Mouse (Mus musculus) heart, postnatal 0 days (tissue): ENCODE measurements around the gene Lama5. TPM values are rescaled to one million over a fixed set of nuclear protein-coding genes. Genes with fewer than 3 reads are reported as not detected.

ENCODE experiments used
- ATAC-seq: fragments of 200-750 bp; cut with Nextera tagmentation; 2 replicates; pipeline ENCODE4 v1.8.0; 2017; ENCODE audit warnings: low read depth, moderate number of reproducible peaks, moderate library complexity; ENCODE audit not compliant: insufficient read depth
- DNase-seq: peaks from one replicate; pipeline ENCODE4 v3.0.0-alpha.2; 2016; ENCODE audit warnings: low spot score
- H3K27ac ChIP-seq: fragments of 300-500 bp; sonication (generic); 2 replicates; pipeline ENCODE4 v1.5.1; 2014; ENCODE audit warnings: low read depth, mild to moderate bottlenecking
- H3K27me3 ChIP-seq: fragments of 300-500 bp; sonication (generic); 2 replicates; pipeline ENCODE4 v1.6.1; 2014; ENCODE audit warnings: low read length, mixed read lengths; ENCODE audit not compliant: control insufficient read depth, insufficient read depth
- H3K36me3 ChIP-seq: fragments of 300-500 bp; sonication (generic); replicated peaks from 2 replicates; pipeline ENCODE4 v1.6.1; 2014; ENCODE audit warnings: low read length, mixed read lengths; ENCODE audit not compliant: control insufficient read depth, insufficient read depth
- H3K4me1 ChIP-seq: fragments of 300-500 bp; sonication (generic); 2 replicates; pipeline ENCODE4 v1.6.1; 2014; ENCODE audit warnings: antibody characterized with exemption; ENCODE audit not compliant: control insufficient read depth, insufficient read depth
- H3K4me2 ChIP-seq: fragments of 300-500 bp; sonication (generic); 2 replicates; pipeline ENCODE4 v1.6.1; 2014; ENCODE audit warnings: low read depth, mild to moderate bottlenecking, low read length, moderate library complexity
- H3K4me3 ChIP-seq: fragments of 300-500 bp; sonication (generic); 2 replicates; pipeline ENCODE4 v1.5.1; 2014; ENCODE audit warnings: low read depth, low read length
- H3K9ac ChIP-seq: fragments of 300-500 bp; sonication (generic); replicated peaks from 2 replicates; pipeline ENCODE4 v1.6.1; 2014; ENCODE audit warnings: low read depth, low read length, mixed read lengths
- H3K9me3 ChIP-seq: fragments of 300-500 bp; sonication (generic); replicated peaks from 2 replicates; pipeline ENCODE4 v1.6.1; 2016; ENCODE audit warnings: low read length; ENCODE audit not compliant: control insufficient read depth
- CTCF ChIP-seq: IDR thresholded peaks from 2 replicates; pipeline ENCODE4 v1.5.1; 2016; ENCODE audit warnings: antibody characterized with exemption, control low read depth, low read depth
- EP300 ChIP-seq: IDR thresholded peaks from 2 replicates; pipeline ENCODE4 v1.6.1; 2016; ENCODE audit warnings: antibody characterized with exemption, low read depth
- WGBS: fragments of 180-500 bp; shearing (Covaris S2); extraction: QIAGEN DNeasy Blood & Tissue Kit; methylation state at CpG from one replicate; pipeline ENCODE4 v1.1.7; 2014; 5-methylcytosine and 5-hydroxymethylcytosine counted together
- polyA plus RNA-seq: library from polyadenylated mRNA; unstranded; fragments of >200 nt; fragmentation: Nextera tagmentation; extraction: Ambion mirVana; gene quantifications from 2 replicates; pipeline ENCODE4 v1.2.1, GENCODE M21; 2015
- total RNA-seq: library from RNA; depleted of rRNA; stranded (reverse); fragments of >200 nt; gene quantifications from 2 replicates; pipeline ENCODE4 v1.2.3, GENCODE M21; 2014; ENCODE audit warnings: low replicate concordance

The Lama5 gene
- total and polyA plus RNA-seq, 2 experiments from 2014 or later: 16.9 to 95.7 TPM

DNA sequence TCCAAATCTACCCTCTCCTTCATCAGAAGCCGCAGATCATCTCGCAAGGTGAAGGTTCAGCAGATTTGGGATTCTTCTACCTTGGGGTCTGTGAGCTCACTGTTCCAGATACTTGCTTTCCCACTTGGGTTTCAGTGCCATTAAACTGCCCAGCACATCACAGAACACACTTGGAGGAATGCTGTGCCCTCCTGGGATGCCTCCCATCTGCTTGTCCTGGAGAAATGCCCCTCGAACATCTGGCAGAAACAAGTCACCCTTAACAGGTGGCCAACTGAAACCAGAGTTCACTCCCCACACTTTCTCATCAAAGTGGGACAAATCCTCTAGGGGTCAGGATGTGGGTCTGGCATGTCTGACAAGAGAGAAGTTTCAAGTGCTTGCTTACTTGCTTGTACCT lies 67.0 kb downstream of the Lama5 start:
- H3K4me3 ChIP-seq: no peak overlapping the region
- H3K9ac ChIP-seq: no peak overlapping the region
- no peaks in the 10 kb centered on the region for H3K4me1 ChIP-seq
- H3K27me3 ChIP-seq: no peaks in the 10 kb centered on the region
- H3K9me3 ChIP-seq: no peaks in the 10 kb centered on the region
- WGBS: 88% methylated on average over 3 of the region's 3 CpGs
- no peak overlapping the region for H3K27ac ChIP-seq
- no peak overlapping the region for H3K4me2 ChIP-seq
- ATAC-seq (no peak), DNase-seq (no peak)
- TF ChIP-seq CTCF (no peak), EP300 (no peak)
- peaks cover 75% of the 10 kb centered on the region for H3K36me3 ChIP-seq

DNA sequence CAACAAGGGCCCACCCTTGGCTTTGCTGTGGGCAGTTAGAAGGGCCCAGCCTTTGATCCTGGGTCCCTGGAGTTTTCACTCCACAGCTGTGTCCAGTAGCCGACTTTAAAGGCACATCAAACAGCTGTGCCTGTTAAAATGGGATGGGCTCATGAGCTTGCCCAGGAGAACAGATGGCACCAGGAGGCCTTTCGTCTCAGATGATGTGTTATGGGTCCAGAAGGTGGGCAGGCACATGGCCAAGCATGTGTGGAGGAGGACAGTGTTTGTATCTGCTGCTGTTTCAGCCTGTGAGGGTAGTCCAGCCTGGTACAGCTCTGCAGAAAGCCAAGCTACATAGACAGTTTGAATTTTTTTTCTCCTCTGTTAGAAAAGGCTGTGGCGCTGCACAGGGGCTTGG lies 70.9 kb downstream of the Lama5 start:
- Histone ChIP-seq H3K9me3 (no peaks in the 10 kb centered on the region), H3K9ac (no peak overlapping the region), H3K4me3 (no peak overlapping the region), H3K4me1 (no peaks in the 10 kb centered on the region), H3K27ac (no peak overlapping the region), H3K4me2 (no peak overlapping the region), H3K36me3 (peaks cover 68% of the 10 kb centered on the region), H3K27me3 (no peaks in the 10 kb centered on the region)
- ATAC-seq (no peak), DNase-seq (no peak)
- 79% methylated on average over 3 of the region's 3 CpGs for WGBS
- no peak for TF ChIP-seq EP300
- no peak for TF ChIP-seq CTCF

DNA sequence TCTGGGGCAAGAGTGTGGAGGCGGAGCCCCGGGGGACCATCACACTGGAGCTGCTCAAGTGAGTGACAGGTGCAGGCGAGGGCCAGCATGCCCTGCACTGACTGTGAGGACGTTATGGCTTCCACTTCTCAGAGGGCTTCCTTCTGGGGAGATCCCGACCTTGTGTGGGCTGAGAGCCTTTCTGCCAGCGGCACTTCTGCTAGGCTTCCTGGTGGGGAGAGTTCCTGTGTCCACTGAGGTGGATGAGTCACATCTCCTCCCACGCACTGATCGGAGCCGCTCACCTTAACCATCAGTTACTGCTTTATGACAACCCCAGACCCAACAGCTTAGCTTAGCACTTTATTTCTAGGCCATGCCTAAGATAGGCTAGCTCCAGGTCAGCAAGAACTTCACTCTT lies 77.1 kb downstream of the Lama5 start:
- Histone ChIP-seq H3K27ac (no peak overlapping the region), H3K9me3 (no peaks in the 10 kb centered on the region), H3K27me3 (no peaks in the 10 kb centered on the region), H3K36me3 (peaks cover 73% of the 10 kb centered on the region), H3K4me3 (no peak overlapping the region), H3K4me2 (no peak overlapping the region), H3K4me1 (peaks cover 7% of the 10 kb centered on the region), H3K9ac (no peak overlapping the region)
- no peak for DNase-seq
- ATAC-seq: no peak
- TF ChIP-seq CTCF (no peak), EP300 (no peak)
- 73% methylated on average over 9 of the region's 9 CpGs for WGBS

DNA sequence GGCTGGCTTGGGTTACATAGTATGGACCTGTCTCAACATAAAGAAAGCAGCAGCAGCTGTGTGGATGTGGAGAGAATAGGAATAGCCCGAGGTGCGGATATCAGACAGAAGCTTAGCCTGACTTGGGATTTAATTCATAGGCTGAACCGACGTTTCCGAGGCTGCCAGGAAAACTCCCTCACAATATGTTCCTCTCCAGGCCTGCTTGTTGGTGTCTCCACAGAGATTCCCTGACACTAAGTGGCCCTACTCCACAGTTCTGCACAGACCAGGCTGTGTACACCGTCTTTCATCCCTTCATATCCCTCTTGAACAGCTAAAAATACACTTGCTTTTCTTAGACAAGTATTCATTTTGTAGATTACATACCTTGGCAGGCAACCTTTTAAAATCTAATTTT lies 78.3 kb downstream of the Lama5 start:
- WGBS: 29% methylated on average over 6 of the region's 6 CpGs
- H3K36me3 ChIP-seq: peaks cover 71% of the 10 kb centered on the region
- H3K27ac ChIP-seq: peak overlapping the region; percentile 36
- H3K4me3 ChIP-seq: no peak overlapping the region
- H3K9ac ChIP-seq: no peak overlapping the region
- H3K9me3 ChIP-seq: no peaks in the 10 kb centered on the region
- H3K4me1 ChIP-seq: peaks cover 7% of the 10 kb centered on the region
- ATAC-seq: peak; percentile 54; the same call in 1 of the 2 replicates
- no peak for TF ChIP-seq CTCF
- TF ChIP-seq EP300: no peak
- H3K4me2 ChIP-seq: no peak overlapping the region
- no peaks in the 10 kb centered on the region for H3K27me3 ChIP-seq
- DNase-seq: no peak

DNA sequence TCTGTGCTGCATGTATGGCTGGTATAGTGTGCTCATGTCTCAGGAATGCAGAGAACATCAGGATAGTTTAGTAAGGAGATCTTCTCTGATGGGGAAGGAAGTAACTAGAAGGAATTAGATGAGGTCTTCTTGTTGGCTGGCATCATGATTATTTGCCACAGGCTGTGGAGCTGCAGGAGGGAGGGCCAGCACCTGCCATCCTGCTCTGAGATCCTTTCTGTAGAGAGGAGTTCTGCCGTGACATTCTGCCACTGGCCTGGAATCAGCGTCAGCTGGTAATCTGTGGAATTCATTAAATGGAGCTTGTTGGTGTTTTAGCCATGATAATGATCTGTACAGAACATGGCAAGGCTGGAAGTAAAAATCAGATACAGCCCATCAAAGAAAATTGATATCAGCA lies 79.6 kb downstream of the Lama5 start:
- Histone ChIP-seq H3K27ac (no peak overlapping the region), H3K4me1 (peaks cover 7% of the 10 kb centered on the region), H3K9me3 (no peaks in the 10 kb centered on the region), H3K36me3 (peaks cover 74% of the 10 kb centered on the region), H3K27me3 (no peaks in the 10 kb centered on the region), H3K9ac (no peak overlapping the region), H3K4me3 (no peak overlapping the region), H3K4me2 (no peak overlapping the region)
- ATAC-seq (no peak), DNase-seq (no peak)
- whole genome bisulfite sequencing: 78% methylated on average over 2 of the region's 2 CpGs
- TF ChIP-seq EP300 (no peak), CTCF (no peak)

DNA sequence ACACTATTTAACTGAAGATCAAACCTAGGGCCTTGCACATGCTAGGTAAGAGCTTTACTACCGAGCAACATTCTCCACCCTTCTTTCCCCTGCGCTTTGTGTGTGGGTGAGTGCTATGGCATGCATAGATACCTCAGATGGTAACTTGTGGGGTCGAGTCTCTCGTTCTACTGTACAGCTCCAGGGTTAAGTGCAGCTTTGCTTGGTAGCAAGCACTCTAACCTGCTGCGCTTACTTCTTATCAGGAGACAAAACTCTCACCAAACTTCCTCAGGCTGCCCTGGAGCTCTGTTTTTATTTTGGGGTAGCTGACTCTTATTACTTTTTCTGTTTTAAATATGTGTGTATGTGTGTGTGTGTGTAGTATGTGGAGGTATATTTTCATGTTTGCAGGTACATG lies 90.2 kb downstream of the Lama5 start:
- no peaks in the 10 kb centered on the region for H3K27me3 ChIP-seq
- TF ChIP-seq EP300 (no peak), CTCF (no peak)
- H3K4me3 ChIP-seq: no peak overlapping the region
- H3K36me3 ChIP-seq: peaks cover 31% of the 10 kb centered on the region
- H3K4me1 ChIP-seq: peaks cover 5% of the 10 kb centered on the region; the same call in 1 of the 2 replicates
- no peaks in the 10 kb centered on the region for H3K9me3 ChIP-seq
- 58% methylated on average over 5 of the region's 5 CpGs for WGBS
- ATAC-seq (no peak), DNase-seq (no peak)
- no peak overlapping the region for H3K27ac ChIP-seq
- no peak overlapping the region for H3K9ac ChIP-seq
- no peak overlapping the region for H3K4me2 ChIP-seq
